Mouse (Mus musculus) ovary, postnatal 36 days (tissue): ENCODE measurements around the gene Rnf208.

Source experiments
- DNase-seq: peaks from one replicate; pipeline ENCODE4 v3.0.0; 2022; ENCODE audit warnings: low spot score, mixed read lengths

Gene Rnf208

GRCm38 (mm10) chr2:25224766-25225752, 17.0 kb upstream of the Rnf208 start:
- peak; percentile 96 for DNase-seq

DNA sequence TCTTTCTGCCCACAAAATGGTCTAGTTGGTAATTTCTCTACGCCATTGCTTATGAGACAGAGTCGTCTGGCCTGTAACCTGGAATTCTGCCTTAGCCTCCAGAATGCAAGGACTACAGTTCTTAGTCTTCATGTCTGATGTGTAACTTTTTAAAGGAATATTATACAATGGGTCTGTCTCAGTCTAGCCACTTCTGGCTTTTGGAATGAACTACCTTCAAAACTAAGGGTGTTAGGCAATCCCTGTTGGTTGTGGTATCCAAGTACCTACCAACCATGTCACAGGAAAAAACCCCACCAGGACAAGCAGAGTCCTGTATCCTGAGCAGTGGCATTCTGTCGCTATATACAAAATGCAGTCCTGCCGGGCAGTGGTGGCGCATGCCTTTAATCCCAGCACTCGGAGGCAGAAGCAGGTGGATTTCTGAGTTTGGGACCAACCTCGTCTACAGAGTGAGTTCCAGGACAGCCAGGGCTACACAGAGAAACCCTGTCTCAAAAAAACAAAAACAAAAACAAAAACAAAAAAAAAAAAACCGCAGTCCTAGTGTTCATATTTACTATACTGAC, 16.2 kb upstream of the Rnf208 start:
- no peak for DNase-seq

GRCm38 (mm10) chr2:25226864-25227263, 15.2 kb upstream of the Rnf208 start:
- no peak for DNase-seq

GRCm38 (mm10) chr2:25227406-25227805, 14.6 kb upstream of the Rnf208 start:
- no peak for DNase-seq

GRCm38 (mm10) chr2:25228431-25228889, 13.6 kb upstream of the Rnf208 start:
- DNase-seq = peak; percentile 77

GRCm38 (mm10) chr2:25228995-25229530, 13.0 kb upstream of the Rnf208 start:
- DNase-seq = no peak

GRCm38 (mm10) chr2:25229582-25229981, 12.5 kb upstream of the Rnf208 start:
- no peak for DNase-seq

DNA sequence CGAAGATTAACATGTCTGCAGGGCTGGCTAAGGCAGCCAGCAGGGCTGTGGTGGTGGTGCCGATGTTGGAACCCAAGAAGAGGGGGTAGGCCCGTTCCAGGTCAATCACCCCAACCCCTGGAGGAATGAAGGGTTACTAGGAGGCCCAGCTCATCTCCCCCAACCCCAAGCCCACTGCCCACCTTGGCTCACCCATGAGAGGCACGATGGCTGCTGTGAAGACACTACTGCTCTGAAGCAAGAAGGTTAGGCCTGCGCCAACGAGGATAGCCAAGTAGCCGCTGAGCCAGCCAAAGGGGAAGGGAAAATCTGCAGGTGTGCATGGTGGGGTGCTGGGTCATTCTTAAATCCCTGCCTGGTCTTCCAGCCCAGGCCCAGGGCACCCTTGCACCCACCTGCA, 11.5 kb upstream of the Rnf208 start:
- no peak for DNase-seq

- no peak for DNase-seq
Measured at GRCm38 (mm10) chr2:25231038-25231437, 11.0 kb upstream of the Rnf208 start.

- no peak for DNase-seq
Measured at GRCm38 (mm10) chr2:25233421-25233820, 8.6 kb upstream of the Rnf208 start.

GRCm38 (mm10) chr2:25234050-25234449, 8.0 kb upstream of the Rnf208 start, which contains the start of gene Slc34a3:
Slc34a3 (minus strand) TSS chr2:25234364.
- DNase-seq = no peak

DNA sequence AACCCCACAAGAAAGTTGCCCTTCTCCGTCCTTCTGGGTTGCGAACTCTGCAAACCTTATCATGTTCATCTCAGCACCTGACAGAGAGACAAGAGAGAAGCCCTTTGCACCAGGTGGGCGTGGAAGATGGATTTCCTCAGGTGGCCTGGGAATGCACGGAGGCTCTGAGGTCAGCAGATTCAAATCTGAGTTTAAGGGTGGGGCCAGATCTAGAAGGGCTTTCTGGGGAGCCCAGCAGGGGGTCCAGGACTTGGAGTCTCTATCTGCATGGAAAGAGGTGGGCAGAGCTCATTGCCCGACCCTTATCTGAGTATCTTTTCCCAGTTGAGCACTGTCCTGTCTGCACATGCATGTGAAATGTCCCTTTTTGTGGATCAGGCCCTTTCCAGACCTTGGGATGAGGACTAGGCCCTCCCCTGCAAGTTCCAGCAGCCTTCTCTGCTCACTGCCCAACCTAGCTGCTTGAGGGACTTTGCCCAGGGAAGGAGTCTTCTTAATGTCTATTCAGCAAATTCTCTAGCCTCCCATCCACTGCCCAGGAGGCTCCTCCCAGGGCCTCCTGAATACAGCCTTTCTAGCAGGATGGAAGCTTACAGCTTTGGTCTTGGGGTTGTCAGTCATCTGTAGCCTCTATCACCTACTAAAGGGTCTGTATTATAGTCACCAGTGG, 7.4 kb upstream of the Rnf208 start:
- DNase-seq = no peak

DNA sequence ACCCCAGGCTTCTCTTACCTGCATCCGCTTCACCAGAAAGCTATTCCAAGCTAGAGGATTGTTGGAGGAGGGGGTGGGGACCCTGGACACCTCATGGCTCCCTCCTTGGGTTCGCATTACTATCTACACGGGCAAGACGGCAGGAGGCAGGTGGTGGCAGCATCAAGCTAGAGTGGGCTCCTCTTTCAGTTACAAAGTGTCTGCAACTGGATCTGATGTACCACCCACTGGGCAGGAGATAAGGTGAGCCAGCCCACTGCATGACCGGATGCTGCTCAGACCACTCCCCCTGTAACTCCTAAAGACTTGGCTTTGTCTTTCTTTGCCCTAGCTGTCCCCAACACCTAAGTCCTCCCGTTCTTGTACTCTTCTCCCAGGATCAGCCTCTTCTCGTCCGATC, 5.4 kb upstream of the Rnf208 start, which contains the start of gene Rnf224:
Gene Rnf224 (minus strand): TSS at position 174 of the 400 bp plus-strand sequence.
- no peak for DNase-seq

DNA sequence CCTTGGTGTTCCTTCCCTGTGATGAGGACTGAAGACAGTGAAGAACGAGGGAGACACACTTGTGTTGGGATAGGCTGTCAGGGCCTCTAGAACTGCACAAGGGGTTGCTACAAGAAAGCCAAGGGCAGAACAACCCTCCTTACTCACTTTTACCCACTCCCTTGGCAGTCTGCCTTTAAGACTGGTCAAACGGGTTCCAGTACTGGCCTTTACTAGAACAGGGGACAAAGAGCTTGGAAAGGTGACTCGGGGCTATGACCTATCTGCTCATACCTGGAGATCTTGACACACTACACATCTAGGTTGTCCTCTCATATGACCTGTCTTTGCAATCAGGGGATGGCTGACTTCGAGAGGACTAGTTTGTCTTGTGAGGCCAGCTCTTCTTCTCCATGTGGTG, 4.5 kb upstream of the Rnf208 start:
- no peak for DNase-seq

DNA sequence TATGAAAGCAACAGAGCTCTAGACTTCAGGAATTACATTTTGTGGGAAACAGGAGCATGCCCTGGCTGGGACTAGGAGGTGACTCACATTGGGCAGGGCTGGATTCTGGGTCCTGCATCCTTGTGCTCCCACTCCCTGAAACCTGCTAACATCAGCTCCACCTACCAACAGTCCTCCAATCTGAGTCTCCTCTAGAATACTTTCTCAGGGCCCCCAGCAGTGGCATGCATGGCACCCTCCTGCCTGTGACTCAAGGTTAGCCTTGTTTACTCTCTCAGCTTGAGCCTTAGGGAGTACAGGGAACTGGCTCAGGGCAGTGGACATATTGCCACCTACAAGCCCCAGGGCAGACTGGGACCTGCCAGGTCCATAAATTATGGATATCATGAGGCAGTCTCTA, 3.9 kb upstream of the Rnf208 start:
- DNase-seq = no peak

DNA sequence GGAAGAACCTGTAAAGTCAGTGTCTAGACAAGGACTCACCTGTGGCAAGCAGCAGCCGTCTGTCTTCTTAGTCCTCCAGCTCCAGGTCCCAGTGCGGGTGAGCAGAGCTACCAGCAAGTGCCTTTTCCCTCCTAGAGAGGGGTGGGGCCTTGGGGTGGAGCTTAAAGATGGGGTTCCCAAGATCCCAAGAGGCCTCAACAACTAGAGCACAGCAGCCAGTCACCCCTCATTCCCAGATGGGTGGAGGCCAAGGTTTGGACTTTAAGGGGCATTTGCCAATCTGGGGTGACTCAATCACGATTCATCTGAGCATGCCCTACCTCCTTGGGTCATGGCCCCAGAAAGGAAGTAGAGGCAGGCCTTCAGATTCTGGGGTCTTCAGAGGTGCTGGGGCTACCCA, 2.3 kb upstream of the Rnf208 start:
- DNase-seq = no peak

GRCm38 (mm10) chr2:25240310-25240709, 1.7 kb upstream of the Rnf208 start:
- DNase-seq = no peak

GRCm38 (mm10) chr2:25240723-25241437, 1.2 kb upstream of the Rnf208 start:
- peak; percentile 75 for DNase-seq

- no peak for DNase-seq
Measured at GRCm38 (mm10) chr2:25241438-25241775, 648 bp upstream of the Rnf208 start.

DNA sequence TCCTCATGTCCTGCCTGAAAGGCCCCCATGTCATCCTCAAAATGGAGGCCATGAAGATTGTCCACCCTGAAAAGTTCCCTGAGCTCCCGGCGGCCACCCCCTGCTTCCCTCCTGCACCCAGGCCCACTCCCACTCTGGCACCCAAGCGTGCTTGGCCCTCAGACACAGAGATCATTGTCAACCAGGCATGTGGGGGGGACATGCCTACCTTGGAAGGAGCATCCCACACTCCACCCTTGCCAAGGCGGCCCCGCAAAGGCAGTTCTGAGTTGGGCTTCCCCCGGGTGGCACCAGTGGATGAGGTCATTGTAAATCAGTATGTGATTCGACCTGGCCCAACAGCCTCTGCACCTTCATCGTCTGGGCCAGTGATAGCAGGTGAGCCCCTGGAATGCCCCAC, 1.3 kb downstream of the Rnf208 start:
- no peak for DNase-seq

DNA sequence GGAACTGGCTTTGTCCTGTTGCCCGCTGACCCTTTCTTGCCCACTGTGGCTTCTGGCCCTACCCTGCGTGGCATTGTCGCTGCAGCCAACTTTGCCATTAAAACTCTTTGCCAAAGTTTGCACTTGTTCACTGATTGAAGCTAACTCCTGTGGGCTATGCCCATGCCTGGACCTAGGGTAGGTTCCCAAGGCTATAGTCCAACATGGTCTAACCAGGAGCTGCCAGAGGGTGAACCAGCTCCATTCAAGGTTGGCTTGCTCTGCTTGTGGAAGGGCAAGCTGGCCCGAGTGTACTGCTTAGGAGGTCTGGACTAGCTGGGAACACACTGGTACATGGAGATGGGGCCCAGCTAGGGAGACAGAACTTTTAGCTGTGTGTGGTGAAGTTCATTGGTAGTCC, 2.1 kb downstream of the Rnf208 start:
- DNase-seq = no peak
